Mouse (Mus musculus) testis, adult 2 months (tissue): Measurements from ENCODE around the gene Fto.

Experiments
- CTCF ChIP-seq: fragments of 200-500 bp; IDR thresholded peaks from 2 replicates; pipeline ENCODE4 v1.5.1; 2012; ENCODE audit warnings: low read depth, mild to moderate bottlenecking, inconsistent platforms, low read length, moderate library complexity; ENCODE audit not compliant: control insufficient read depth, insufficient read depth, insufficient replicate concordance
- POLR2A ChIP-seq: fragments of 200-500 bp; IDR thresholded peaks from 2 replicates; pipeline ENCODE4 v1.6.1; 2012; ENCODE audit warnings: low read depth, mild to moderate bottlenecking, inconsistent platforms, low read length, moderate library complexity; ENCODE audit not compliant: control insufficient read depth

DNA sequence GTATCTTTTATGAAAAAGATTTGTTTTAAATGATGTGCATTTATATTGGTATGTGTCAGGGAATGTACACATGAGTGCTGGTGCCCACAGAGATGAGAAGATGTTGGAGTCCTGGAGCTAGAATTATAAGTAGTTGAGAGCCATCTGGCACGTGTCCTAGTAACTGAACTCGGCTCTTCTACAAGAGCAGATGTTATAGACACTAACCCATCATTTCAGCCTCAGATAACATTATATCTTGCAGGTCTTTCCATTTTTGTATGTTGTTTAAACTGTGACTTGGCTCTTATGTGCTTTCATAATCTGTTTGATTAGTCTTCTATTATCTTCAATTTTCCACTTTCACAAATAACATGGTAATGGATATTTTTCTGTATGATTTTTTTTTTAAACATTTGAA lies 186.0 kb downstream of the Fto start:
- TF ChIP-seq CTCF = no peak
- no peak for TF ChIP-seq POLR2A
